Mouse (Mus musculus): ENCODE results near the gene Prr22.
A peak's percentile ranks its signal among the peaks of the same experiment; 100 is the strongest.

The Prr22 gene

DNA sequence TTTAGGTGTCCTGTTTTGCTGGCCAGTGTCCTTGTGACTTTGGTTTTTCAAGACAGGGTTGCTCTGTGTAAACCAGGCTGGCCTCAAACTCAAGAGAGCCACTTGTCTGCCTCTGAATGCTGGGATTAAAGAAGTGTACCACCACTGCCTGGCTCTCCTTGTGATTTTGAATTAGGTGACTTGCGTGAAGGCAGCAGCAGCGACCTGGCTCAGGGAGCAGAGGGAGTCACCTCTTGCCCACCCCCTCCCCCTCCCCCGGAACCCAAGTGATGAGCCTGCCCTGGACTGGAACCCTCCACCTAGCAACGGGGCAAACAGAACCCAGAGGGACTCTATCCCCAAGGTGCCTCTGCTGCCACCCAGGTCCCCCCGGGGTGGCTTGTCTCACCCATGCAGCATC is at the start of gene Prr22:
Gene Prr22, plus strand, starts transcription at position 301 of the 400 bp plus-strand sequence.
- no peak for ATAC-seq (ENCODE audit: low TSS enrichment)

- no peak for ATAC-seq (ENCODE audit: low TSS enrichment)
These were observed 47.6 kb upstream of the Prr22 start for GRCm38 (mm10) chr17:56722441-56722840.

- ATAC-seq (ENCODE audit: low TSS enrichment): no peak
These were observed 46.5 kb upstream of the Prr22 start for GRCm38 (mm10) chr17:56723419-56724161.

DNA sequence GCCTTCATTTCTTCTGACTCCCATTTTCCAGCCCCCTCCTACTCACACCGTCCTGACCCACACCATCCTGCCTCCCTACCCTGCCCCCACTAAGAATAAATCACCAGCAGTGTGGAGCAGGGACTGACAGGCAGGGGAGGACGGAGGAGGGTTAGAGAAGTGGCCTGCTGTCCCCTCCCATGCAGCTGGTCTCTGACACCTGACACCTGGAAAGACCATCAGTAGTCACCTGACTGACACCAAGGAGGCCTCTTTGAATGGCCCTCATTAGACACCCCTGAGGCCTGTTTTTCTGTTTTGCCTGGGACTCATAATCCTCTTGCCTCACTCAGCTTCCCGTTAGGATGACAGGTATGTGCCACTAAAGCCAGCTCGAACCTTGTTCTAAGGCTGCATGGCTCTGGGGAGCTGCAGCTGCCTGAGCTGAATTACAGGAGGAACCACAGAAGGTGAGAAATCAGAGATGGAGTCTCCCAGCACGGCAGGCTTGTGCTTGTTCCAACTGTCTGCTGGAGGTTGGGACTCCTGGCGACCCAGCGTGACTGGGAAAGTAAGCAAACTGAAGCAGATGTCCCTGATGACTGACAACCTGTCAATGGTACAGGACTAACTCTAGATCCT is 42.9 kb upstream of the Prr22 start:
- ATAC-seq (ENCODE audit: low TSS enrichment): no peak

- no peak for ATAC-seq (ENCODE audit: low TSS enrichment)
These were observed 42.4 kb upstream of the Prr22 start for GRCm38 (mm10) chr17:56727659-56728058.

- ATAC-seq (ENCODE audit: low TSS enrichment): no peak
These were observed 41.9 kb upstream of the Prr22 start for GRCm38 (mm10) chr17:56728117-56728516.

- 0 out of 2 replicates have a peak, but pooled peaks have one; percentile 32 for ATAC-seq (ENCODE audit: low TSS enrichment)
These were observed 40.9 kb upstream of the Prr22 start for GRCm38 (mm10) chr17:56729151-56729550.

GRCm38 (mm10) chr17:56729656-56730055 is 40.4 kb upstream of the Prr22 start:
- no peak for ATAC-seq (ENCODE audit: low TSS enrichment)

DNA sequence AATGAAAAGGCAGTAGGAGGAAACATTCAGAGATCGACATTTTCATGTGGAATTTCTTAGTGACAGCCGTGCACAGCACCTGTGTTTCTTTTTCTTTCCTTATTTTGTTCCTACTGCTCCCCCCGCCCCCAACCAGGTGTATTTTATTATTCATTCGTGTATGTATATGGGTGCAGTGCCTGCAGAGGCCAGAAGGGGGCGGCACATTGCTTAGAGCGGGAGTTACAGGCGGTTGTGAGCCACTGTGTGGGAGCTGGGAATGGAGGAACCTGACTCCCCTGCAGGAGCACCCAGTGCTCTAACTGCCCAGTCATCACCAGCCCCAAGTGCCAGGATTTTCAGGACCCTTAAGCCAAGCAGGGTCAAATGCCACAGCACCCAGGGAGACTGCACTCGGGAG is 33.5 kb upstream of the Prr22 start:
- no peak for ATAC-seq (ENCODE audit: low TSS enrichment)

- ATAC-seq (ENCODE audit: low TSS enrichment): no peak
These were observed 31.8 kb upstream of the Prr22 start for GRCm38 (mm10) chr17:56738221-56738620.

DNA sequence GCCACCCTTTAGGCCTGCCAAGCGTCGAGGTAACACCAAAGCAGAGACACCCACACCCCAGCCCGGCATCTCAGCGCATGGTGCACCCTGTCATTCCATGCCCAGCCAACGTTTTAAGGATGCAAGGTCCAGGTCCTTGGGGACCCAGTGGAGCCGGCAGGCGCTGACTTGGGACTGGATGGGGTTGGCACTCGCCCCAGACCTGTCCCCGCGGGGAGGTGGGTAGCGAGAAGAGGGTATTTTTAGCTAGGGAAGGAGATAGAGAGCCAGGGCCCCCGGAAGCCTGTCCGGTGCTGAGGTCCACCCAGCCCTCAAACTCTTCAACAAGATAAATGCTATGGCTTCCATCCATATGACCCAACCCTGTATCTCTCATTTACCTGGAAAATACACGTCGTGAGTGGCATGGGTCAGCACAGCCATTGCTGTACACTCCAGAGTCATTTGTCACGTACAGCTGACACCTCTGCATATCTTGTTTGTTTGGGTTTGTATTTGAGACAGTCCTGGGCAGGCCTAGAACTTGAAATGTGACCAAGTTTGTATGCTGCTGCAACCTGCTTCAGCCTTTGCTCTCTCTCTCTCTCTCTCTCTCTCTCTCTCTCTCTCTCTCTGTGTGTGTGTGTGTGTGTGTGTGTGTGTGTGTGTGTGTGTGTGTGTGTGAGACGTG is 29.8 kb upstream of the Prr22 start:
- ATAC-seq (ENCODE audit: low TSS enrichment): no peak

GRCm38 (mm10) chr17:56740788-56741160 is 29.3 kb upstream of the Prr22 start:
- no peak for ATAC-seq (ENCODE audit: low TSS enrichment)

GRCm38 (mm10) chr17:56744173-56744572 is 25.9 kb upstream of the Prr22 start:
- ATAC-seq (ENCODE audit: low TSS enrichment): no peak

- peak; percentile 65; the same call in 1 of the 2 replicates for ATAC-seq (ENCODE audit: low TSS enrichment)
These were observed 18.5 kb upstream of the Prr22 start for GRCm38 (mm10) chr17:56751404-56752072.

- no peak for ATAC-seq (ENCODE audit: low TSS enrichment)
These were observed 16.6 kb upstream of the Prr22 start for GRCm38 (mm10) chr17:56753452-56753851.

GRCm38 (mm10) chr17:56754271-56755185 is 15.5 kb upstream of the Prr22 start:
- ATAC-seq (ENCODE audit: low TSS enrichment): no peak

DNA sequence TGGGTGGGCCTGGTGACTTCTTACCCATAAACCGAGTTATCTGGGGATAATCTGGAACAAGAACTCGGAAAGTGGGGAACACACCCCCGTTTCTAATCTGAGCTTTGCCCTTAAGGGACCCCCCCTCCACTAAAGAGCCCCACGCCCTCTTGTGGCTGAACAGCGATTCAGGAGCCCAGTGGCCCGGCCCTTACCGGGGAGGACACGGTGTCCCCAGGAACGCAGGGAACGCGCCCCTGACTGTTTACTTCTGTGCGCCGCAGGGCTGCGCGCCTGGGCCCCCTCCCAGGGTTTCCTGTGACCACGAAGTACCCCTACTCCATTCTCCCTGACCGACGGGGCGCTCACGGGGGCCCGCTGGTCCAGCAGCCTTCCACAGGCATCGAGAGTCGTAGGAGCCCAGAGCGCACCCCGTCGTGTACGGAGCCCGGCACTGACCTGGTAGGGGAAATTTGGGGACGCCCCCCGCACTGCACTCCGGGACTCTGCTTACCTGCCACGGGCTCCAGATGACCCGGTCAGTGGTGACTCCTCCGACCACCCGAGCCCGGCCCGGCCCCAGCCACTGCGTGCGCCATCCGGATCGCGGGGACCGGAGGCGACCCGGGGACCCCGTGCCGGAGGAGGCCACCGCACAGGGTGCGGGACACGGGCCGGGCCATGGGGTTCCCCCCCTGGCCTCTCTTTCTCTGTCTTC is 13.2 kb upstream of the Prr22 start:
- no peak for ATAC-seq (ENCODE audit: low TSS enrichment)

DNA sequence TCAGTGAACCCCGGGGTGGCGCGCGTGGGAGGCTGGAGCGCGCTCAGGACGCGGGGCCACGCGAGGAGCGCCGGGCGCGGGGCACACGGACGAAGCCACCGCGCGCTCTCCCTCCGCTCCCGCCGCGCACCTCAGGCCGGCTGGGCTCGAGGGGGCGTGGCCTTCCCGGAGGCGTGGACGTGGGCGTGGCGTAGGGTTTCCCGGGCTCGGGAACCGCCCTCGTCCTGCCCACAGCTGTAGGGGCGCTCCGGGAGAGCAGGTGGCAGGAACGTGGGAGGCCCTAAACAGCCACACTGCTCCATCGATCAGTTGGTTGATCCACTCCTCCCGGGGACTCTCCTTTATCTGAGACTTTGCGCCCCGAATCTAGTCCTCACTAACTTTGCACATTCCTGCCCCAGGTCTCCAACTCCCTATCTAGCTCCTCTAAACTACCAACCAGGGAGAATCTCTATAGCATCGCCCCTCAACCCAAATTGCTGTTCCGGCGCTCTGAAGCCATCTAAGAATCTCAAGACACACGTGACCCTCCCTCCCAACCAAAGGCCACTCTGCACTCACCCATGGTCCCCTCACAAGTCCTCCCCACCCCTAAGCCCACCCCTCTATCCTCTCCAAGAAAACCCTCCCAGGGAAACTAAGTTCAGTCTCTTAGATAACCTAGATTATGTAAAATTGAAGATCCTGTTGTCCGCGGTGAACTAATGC is 12.5 kb upstream of the Prr22 start, which contains the start of gene Nrtn:
Gene Nrtn, minus strand, starts transcription at position 115 of the 708 bp plus-strand sequence.
- ATAC-seq (ENCODE audit: low TSS enrichment): 0 out of 2 replicates have a peak, but pooled peaks have one; percentile 18

DNA sequence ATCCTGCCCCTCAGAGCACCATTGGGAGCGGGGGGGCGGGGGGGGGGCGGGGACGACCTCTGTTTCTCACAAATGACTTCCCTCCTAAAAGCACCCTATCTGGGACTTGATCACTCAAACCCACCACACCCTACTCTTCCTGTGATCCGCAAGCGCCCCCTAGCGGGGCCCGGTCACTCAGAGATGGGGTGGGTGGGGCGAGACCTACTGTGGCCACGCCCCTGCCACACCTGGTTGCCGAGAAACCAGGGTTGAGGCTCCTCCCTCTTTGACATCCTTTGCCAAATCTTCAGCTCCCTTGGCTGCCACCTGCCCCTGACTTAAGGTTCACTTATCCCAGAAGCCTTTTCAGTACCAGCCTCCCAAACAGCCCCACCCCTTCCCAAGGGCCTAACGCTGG is 11.9 kb upstream of the Prr22 start:
- ATAC-seq (ENCODE audit: low TSS enrichment): no peak

- ATAC-seq (ENCODE audit: low TSS enrichment): no peak
These were observed 10.8 kb upstream of the Prr22 start for GRCm38 (mm10) chr17:56759261-56759660.
